Mouse (Mus musculus) neural tube, embryonic 14.5 days (tissue): ENCODE results near the gene Abtb2. TPM values are rescaled to one million over a fixed set of nuclear protein-coding genes. Genes with fewer than 3 reads are reported as not detected.

Experiments
- ATAC-seq: fragments of 200-750 bp; cut with Nextera tagmentation; 2 replicates; pipeline ENCODE4 v1.8.0; 2017; ENCODE audit warnings: low read depth, mild to moderate bottlenecking, moderate TSS enrichment, moderate library complexity
- H3K27ac ChIP-seq: fragments of 300-500 bp; sonication (generic); 2 replicates; pipeline ENCODE4 v1.5.1; 2014; ENCODE audit warnings: low read depth, mild to moderate bottlenecking, control low read depth, low read length, moderate library complexity, mixed read lengths
- H3K27me3 ChIP-seq: fragments of 300-500 bp; sonication (generic); 2 replicates; pipeline ENCODE4 v1.6.1; 2014; ENCODE audit warnings: low read length; ENCODE audit not compliant: control insufficient read depth, insufficient read depth
- H3K36me3 ChIP-seq: fragments of 300-500 bp; sonication (generic); 2 replicates; pipeline ENCODE4 v1.6.1; 2014; ENCODE audit warnings: low read length, mixed read lengths; ENCODE audit not compliant: control insufficient read depth, insufficient read depth
- H3K4me1 ChIP-seq: fragments of 300-500 bp; sonication (generic); 2 replicates; pipeline ENCODE4 v1.6.1; 2014; ENCODE audit warnings: low read length; ENCODE audit not compliant: control insufficient read depth, insufficient read depth
- H3K4me2 ChIP-seq: fragments of 300-500 bp; sonication (generic); 2 replicates; pipeline ENCODE4 v1.6.1; 2014; ENCODE audit warnings: mild to moderate bottlenecking, low read depth, low read length, control low read depth
- H3K4me3 ChIP-seq: fragments of 300-500 bp; sonication (generic); 2 replicates; pipeline ENCODE4 v1.5.1; 2014; ENCODE audit warnings: low read depth, low read length, control low read depth, mixed read lengths
- H3K9ac ChIP-seq: fragments of 300-500 bp; sonication (generic); replicated peaks from 2 replicates; pipeline ENCODE4 v1.6.1; 2014; ENCODE audit warnings: low read depth, mild to moderate bottlenecking, control low read depth, low read length, mixed read lengths
- H3K9me3 ChIP-seq: fragments of 300-500 bp; sonication (generic); 2 replicates; pipeline ENCODE4 v1.6.1; 2016; ENCODE audit warnings: low read length; ENCODE audit not compliant: control insufficient read depth
- WGBS: fragments of 180-500 bp; shearing (Covaris S2); extraction: QIAGEN DNeasy Blood & Tissue Kit; methylation state at CpG from one replicate; pipeline ENCODE4 v1.1.7; 2014; 5-methylcytosine and 5-hydroxymethylcytosine counted together
- polyA plus RNA-seq: library from polyadenylated mRNA; unstranded; fragments of >200 nt; fragmentation: Nextera tagmentation; extraction: Ambion mirVana; gene quantifications from 2 replicates; pipeline ENCODE4 v1.2.1, GENCODE M21; 2014

The Abtb2 gene
- polyA plus RNA-seq, 1 experiment from 2014 or later, result 7.8 TPM

DNA sequence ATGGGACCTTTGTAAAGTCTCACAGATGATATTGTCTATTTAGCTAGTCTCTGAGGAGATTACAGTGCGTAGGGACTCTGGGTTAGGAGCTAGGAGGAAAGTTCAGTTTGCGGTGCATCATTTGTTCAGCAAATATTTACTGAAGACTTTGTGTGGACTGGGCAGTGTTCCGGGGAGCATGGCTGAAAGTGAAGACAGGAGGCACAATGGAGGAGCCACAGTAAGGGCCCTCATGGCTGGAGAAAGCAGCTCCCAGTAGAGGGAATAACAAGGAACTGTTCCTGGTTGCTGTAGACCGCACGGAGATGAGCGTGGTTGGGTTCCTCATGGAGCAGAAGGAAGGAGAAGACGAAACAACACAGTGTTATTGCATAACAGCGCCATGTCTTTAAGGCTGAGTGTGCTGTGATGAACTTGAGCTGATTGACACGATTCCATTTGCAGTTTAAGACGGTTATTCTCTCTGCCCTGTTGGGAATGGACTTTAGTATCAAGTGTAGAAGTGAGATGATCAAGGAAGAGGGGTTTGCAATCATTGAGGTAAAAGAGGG lies 12.6 kb downstream of the Abtb2 start:
- no peak overlapping the region for H3K4me2 ChIP-seq
- H3K9ac ChIP-seq, result no peak overlapping the region
- H3K36me3 ChIP-seq, result no peaks in the 10 kb centered on the region
- H3K27me3 ChIP-seq, result no peaks in the 10 kb centered on the region
- no peak overlapping the region for H3K27ac ChIP-seq
- H3K9me3 ChIP-seq, result no peaks in the 10 kb centered on the region
- no peak for ATAC-seq
- 93% methylated on average over 10 of the region's 10 CpGs for WGBS
- H3K4me1 ChIP-seq, result no peaks in the 10 kb centered on the region; the same call in 1 of the 2 replicates
- no peak overlapping the region for H3K4me3 ChIP-seq

DNA sequence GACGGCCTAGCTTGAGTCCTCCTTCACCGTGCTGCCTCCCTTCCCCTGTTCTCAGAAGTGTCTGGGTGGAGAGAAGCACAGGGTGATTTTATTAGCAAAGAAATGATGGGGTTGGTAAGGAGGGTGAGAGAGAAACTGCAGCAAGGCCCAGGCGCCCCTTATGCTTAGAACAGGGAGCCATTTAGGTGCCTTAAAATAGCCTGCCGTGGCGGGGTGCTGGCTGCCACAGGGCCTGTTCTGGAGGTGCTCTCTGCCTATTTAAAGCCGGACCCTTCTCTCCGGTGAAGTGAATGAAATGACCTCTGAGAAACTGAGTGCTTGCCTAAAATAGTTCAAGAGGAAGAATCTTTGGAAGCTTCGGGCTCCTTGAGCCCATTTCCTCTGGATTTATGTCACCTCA lies 14.6 kb downstream of the Abtb2 start:
- H3K9me3 ChIP-seq, result no peaks in the 10 kb centered on the region
- no peak for ATAC-seq
- no peaks in the 10 kb centered on the region; the same call in 1 of the 2 replicates for H3K4me1 ChIP-seq

DNA sequence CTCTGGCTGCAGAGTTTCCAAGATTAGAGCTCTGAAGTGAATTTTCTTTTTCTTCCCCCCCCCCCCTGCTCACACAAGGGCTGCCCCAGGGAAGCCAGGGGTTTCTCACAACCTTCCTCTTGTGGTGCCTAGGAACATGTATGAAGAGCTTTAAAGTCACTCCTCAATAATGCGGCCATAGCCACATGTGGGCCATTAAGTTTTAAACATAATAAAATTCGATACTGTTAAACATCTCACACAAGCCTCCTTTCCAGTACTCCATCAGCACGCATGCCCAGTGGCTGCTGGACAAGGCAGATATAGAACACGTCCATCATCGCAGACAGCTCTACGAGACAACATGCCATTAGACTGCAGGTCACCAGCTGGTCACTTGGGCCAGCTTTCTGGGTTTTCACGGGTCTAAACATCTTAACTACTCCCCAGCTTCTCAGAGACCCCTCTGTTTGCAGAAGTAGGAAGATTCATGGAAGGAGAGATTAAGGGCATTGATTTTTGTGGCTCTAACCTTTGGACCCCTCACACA lies 15.3 kb downstream of the Abtb2 start:
- no peaks in the 10 kb centered on the region for H3K27me3 ChIP-seq
- ATAC-seq, result no peak
- H3K9ac ChIP-seq, result no peak overlapping the region
- no peaks in the 10 kb centered on the region for H3K9me3 ChIP-seq
- H3K4me2 ChIP-seq, result no peak overlapping the region
- H3K4me1 ChIP-seq, result no peaks in the 10 kb centered on the region; the same call in 1 of the 2 replicates
- no peaks in the 10 kb centered on the region for H3K36me3 ChIP-seq
- H3K27ac ChIP-seq, result no peak overlapping the region
- WGBS, result 64% methylated on average over 7 of the region's 7 CpGs
- H3K4me3 ChIP-seq, result no peak overlapping the region

More for the DNA sequence above, 14.6 kb downstream of the Abtb2 start:
- Histone ChIP-seq H3K4me2 (no peak overlapping the region), H3K9ac (no peak overlapping the region), H3K27me3 (no peaks in the 10 kb centered on the region), H3K27ac (no peak overlapping the region), H3K36me3 (no peaks in the 10 kb centered on the region), H3K4me3 (no peak overlapping the region)
- WGBS, result 69% methylated on average over 8 of the region's 8 CpGs

DNA sequence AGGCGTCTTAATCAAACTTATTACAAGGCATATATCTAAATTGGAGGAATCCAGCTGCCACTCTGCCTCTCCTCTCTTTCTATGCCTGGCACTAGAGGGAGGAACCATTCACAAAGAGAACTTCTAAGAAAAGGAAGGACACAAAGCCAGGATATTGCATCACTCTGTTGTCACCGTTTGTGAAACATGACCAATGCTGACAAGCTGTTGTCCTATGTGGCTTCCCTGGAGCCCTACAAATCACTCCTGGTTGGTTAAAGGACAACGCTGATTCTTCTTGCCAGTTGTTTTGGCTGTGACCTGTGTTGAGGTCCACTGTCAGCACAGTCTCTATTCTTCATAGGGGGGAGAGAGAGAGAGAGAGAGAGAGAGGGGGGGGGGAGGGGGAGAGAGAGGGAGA lies 17.2 kb downstream of the Abtb2 start:
- H3K4me1 ChIP-seq, result no peaks in the 10 kb centered on the region; the same call in 1 of the 2 replicates
- H3K9me3 ChIP-seq, result no peaks in the 10 kb centered on the region
- H3K36me3 ChIP-seq, result no peaks in the 10 kb centered on the region
- ATAC-seq, result no peak
- H3K4me3 ChIP-seq, result no peak overlapping the region
- H3K4me2 ChIP-seq, result no peak overlapping the region
- H3K27me3 ChIP-seq, result no peaks in the 10 kb centered on the region
- no peak overlapping the region for H3K9ac ChIP-seq
- no peak overlapping the region for H3K27ac ChIP-seq
- 47% methylated on average over 3 of the region's 3 CpGs for WGBS

DNA sequence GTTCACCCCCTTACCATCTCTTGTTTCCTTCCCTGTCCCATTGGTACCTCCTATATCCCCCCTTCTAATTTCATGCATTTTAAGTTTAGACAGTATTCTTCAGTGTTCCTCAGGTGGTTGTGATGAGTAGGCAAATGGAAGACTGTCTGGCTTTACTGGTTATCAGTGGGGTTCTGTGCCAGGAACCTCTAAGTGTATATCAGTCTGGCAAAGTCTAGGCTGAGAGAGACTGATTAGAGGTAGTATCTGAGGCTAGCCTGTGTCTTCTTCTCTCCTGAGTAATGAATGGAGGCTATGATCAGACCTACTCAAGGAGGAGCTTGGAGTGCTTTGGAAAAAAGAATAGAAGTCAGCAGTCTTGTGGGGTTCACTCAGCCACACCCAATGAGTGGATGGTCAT lies 18.0 kb downstream of the Abtb2 start:
- Histone ChIP-seq H3K36me3 (no peaks in the 10 kb centered on the region), H3K27ac (no peak overlapping the region), H3K9me3 (no peaks in the 10 kb centered on the region), H3K4me1 (no peaks in the 10 kb centered on the region; the same call in 1 of the 2 replicates), H3K27me3 (no peaks in the 10 kb centered on the region), H3K9ac (no peak overlapping the region), H3K4me2 (no peak overlapping the region), H3K4me3 (no peak overlapping the region)
- no peak for ATAC-seq

DNA sequence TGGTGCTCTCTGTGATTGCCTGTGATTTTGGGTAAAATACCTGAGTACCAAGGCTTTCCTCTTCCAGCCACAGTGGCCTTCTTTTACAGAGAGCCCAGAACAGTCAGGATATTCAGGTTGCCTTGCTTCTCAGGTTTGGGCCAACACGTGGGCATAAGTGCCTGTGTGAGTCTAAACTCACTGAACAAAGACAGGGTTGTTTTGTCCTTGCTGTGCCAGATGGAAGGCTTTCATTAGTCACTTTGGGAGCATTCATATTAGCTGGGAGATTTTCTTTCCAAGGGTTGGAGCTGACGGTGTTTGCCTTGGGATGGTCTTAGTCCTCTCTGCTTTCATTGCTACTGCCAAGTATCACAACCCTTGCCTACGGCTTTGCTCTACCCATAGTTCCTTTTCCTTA lies 20.3 kb downstream of the Abtb2 start:
- no peaks in the 10 kb centered on the region; the same call in 1 of the 2 replicates for H3K4me1 ChIP-seq
- no peaks in the 10 kb centered on the region for H3K9me3 ChIP-seq
- no peak overlapping the region for H3K4me2 ChIP-seq
- H3K27me3 ChIP-seq, result no peaks in the 10 kb centered on the region
- no peaks in the 10 kb centered on the region for H3K36me3 ChIP-seq
- no peak overlapping the region for H3K27ac ChIP-seq
- H3K4me3 ChIP-seq, result no peak overlapping the region
- WGBS, result 68% methylated on average over 3 of the region's 3 CpGs
- ATAC-seq, result no peak
- H3K9ac ChIP-seq, result no peak overlapping the region

DNA sequence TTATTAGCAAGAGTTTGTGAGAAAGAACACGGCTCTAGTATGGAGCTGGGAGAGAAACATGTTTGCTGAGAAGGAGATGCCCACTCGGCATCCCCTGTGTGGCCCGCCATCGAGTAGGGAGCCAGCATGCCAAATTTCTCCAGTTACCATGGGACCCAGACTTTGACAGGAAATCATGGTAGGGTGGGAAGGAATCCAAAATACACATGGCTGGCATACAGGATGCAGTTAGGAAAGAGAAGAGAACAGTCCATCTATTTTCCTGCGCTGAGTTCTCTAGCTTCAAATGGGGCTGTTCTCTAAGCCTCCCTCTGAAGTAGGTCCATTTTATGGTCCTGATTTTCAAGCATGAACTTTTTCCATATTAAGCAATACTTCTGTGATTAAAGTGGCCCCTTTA lies 22.7 kb downstream of the Abtb2 start:
- Histone ChIP-seq H3K27me3 (no peaks in the 10 kb centered on the region), H3K9me3 (no peaks in the 10 kb centered on the region), H3K4me2 (no peak overlapping the region), H3K4me1 (0 out of 2 replicates have a peak, but pooled peaks cover 2% of the 10 kb centered on the region), H3K27ac (no peak overlapping the region), H3K9ac (no peak overlapping the region), H3K4me3 (no peak overlapping the region), H3K36me3 (no peaks in the 10 kb centered on the region)
- ATAC-seq, result no peak
- 60% methylated on average over 5 of the region's 5 CpGs for WGBS

DNA sequence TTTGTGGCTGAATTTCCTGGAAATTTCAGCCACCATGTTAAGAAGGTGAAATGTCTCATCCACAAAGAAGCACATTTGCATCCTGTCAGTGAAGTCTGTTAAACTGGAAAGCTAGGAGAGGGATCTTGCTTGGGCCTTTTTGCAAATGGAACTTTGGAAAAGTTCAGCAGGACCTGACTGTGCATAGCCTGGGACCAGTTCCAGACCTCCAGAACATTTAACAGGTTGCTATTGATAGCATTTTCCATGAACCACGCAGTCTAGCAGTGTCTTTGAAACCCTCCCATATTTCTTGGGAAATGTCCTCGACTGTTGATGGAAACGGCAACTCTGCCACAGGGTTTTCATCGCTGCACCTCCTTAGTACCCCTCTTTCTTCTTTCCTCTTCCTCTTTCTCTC lies 23.3 kb downstream of the Abtb2 start:
- Histone ChIP-seq H3K27ac (no peak overlapping the region), H3K9ac (no peak overlapping the region), H3K4me3 (no peak overlapping the region), H3K27me3 (no peaks in the 10 kb centered on the region), H3K36me3 (no peaks in the 10 kb centered on the region), H3K4me1 (0 out of 2 replicates have a peak, but pooled peaks cover 2% of the 10 kb centered on the region), H3K4me2 (no peak overlapping the region), H3K9me3 (no peaks in the 10 kb centered on the region)
- no peak for ATAC-seq
- 80% methylated on average over 4 of the region's 4 CpGs for WGBS

DNA sequence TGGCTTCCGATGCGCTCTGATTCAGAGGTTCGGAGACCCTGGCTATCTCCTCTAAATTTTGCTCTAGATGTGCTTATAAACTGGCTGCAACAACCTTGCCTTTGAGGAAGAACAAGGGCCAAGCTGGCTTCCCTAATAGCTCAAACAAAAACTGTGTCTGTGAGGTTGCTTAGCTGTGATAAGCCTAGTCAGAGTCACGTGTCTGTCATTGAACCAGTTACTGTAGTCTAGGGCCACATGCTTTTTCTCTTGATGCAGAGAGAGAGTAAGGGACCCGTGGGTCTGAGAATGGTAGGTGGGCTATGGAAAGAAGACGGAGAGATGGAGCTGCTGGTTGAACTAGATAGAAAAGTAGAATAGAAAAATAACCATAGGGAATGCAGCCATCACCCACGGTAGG lies 24.5 kb downstream of the Abtb2 start:
- ATAC-seq, result no peak
- Histone ChIP-seq H3K4me1 (0 out of 2 replicates have a peak, but pooled peaks cover 2% of the 10 kb centered on the region), H3K27ac (no peak overlapping the region), H3K36me3 (no peaks in the 10 kb centered on the region), H3K4me2 (no peak overlapping the region), H3K27me3 (no peaks in the 10 kb centered on the region), H3K9me3 (no peaks in the 10 kb centered on the region), H3K4me3 (no peak overlapping the region), H3K9ac (no peak overlapping the region)
- 93% methylated on average over 7 of the region's 7 CpGs for WGBS
